Mouse (Mus musculus) cerebellum, postnatal 4 days (tissue): ENCODE results near the gene Lbp.

Experiments used
- DNase-seq, 2 experiments: peaks; one replicate each; pipeline ENCODE4 v3.0.0; 2022; ENCODE audit warnings: low spot score in 2 of 2, mixed read lengths in 1 of 2

The Lbp gene

DNA sequence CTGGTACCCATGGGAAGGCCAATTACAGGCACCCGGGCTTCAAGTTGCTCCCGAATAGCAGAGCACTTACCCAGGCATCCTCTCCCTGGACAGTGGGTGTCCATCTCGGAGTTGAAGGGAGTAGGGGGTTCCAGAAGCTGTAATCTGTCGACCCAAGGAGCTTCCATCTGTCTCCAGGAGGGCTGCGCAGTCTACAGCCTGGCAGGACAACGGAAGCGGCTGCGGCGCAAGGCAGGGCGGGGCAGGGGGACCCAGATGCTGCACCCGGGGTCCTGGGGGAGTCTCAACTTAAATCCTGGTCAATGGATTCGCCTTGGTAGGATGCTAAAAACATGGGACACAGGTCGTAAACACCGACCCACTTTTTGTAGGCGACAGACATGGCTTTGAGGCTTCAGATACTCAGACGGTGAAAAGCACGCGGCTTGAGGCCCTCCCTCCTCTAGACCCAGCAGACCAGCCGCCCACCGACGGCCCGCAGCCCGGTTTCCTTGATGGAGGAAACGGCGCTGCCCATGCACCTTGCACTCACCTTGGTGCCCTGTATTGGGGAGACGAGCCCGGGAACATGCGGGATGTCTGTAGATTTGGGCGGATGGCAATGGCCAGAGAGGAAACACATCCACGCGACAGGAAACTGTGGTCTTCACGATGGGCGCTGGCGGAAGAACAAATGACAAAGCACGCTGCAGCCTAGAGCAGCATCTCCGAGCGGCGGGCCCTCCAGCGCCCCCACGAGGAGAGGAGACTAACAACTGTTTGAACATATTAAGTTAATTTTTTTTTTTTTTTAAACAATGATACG lies 54.8 kb downstream of the Lbp start:
- peak; percentile 69 to 86 for DNase-seq

GRCm38 (mm10) chr2:158361678-158362320 lies 55.5 kb downstream of the Lbp start:
- no peak for DNase-seq

DNA sequence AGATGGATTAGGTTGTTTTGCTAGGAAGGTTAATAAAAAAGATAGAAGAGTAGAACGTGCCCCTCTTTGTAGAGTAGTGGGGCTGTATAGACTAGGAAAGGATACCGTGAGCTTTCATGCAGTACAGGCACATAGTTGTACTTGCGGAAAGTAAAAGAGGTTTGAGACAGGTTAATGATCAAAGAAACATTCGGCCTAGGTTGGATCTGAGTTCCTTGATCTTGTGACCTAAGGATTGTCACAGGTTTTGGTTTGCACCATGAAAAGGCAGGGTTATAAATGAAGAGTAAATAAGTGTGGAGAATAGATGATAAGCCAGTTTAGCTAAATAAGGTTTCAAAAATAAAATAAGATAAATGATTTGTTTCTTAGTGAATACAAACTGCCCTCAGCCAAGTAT lies 57.9 kb downstream of the Lbp start:
- DNase-seq: no peak

DNA sequence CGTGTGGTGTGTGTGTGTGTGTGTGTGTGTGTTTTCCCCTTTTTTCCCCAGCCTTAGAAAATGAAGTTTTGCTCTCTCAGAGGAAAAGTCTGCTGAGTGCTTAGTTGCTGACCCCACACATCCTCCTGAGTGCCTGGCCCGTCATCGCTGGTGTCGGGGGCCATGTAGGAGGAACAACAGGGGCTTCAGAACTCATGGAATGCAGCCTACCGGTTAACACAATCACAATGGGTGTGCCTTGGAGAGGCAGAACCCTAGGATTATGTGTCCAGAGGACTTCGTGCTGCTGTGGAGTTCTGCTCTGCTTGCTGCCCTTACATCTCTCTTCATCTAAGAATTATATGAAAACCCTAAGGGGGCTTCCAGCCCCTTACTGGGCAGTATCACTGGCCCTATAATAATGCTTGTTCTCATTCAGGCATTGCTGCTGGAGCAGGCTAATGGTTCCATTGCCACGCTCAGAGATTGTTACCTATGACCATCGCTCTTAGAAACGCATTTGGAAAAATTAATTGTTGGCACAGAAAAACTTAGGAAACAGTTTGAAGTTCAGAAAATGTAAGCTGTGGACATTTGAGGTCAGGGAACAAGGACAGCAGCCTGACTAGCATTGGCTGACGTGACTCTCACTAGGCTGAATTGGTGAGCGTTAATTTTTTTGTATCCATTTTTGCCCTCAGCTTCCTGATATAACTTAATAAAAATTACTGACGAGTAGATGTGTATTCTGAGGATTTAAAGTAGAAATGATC lies 59.0 kb downstream of the Lbp start:
- no peak for DNase-seq

- no peak for DNase-seq
These were observed 61.4 kb downstream of the Lbp start for GRCm38 (mm10) chr2:158367654-158368053.

- DNase-seq: no peak
These were observed 62.0 kb downstream of the Lbp start for GRCm38 (mm10) chr2:158368313-158368712.

GRCm38 (mm10) chr2:158369474-158370172 lies 63.3 kb downstream of the Lbp start:
- no peak for DNase-seq

- no peak for DNase-seq
These were observed 63.9 kb downstream of the Lbp start for GRCm38 (mm10) chr2:158370173-158370550.

DNA sequence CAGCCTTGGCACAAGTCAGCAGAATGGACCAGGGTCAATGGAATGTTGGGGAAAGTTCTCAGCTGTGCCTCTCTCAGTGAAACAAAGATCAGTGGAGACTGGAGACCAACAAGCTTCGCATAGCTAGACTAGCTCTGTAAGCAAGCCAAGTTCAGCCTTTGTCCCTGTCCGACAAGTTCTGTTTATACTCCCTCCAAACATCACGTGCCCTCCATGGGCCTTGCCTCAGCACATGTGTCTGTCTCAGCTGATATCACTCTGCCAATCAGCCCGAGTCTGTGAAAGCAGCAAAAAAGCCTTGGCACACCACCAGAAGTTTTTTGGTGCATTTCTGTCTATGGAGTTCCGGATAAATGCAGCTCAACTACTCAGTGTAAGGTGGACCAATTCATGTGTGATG lies 66.8 kb downstream of the Lbp start:
- no peak for DNase-seq

- no peak for DNase-seq
These were observed 67.2 kb downstream of the Lbp start for GRCm38 (mm10) chr2:158373516-158373915.

DNA sequence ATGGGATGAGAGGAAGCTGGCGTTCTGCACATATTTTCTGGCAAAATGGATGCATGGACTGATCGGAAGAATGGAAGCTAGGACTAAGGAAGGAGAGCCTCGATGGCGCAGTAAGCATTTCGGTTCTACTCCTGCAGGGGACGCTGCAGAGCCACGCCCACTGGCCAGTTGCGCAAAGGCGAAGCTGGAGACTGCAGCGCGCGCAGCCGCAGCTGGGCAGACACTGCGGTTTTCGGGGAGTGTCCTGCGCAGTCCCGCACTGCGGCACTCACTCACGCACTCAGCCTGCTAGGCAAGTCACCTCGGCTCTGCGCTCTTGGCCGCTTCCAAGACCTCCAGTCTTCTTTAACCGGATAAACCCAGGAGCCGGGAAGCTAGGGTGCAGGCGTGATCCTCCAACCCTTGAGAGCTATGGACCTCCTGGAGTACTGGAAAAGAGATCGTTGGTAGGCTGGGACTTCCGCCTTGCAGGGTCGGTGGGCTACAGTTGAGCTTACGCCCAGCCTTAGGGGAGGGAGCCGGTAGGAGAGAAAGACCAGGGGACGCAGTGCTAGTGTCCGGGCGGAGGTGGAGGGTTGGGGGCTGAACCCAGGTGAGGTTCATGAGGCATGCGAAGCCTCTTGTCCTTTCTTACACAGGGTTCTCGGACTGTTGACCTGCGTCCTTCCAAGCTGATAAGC lies 69.3 kb downstream of the Lbp start, which contains the start of gene Snhg11:
Gene Snhg11, plus strand, starts transcription at position 196 of the 680 bp plus-strand sequence.
- peak; percentile 58 to 70 for DNase-seq

DNA sequence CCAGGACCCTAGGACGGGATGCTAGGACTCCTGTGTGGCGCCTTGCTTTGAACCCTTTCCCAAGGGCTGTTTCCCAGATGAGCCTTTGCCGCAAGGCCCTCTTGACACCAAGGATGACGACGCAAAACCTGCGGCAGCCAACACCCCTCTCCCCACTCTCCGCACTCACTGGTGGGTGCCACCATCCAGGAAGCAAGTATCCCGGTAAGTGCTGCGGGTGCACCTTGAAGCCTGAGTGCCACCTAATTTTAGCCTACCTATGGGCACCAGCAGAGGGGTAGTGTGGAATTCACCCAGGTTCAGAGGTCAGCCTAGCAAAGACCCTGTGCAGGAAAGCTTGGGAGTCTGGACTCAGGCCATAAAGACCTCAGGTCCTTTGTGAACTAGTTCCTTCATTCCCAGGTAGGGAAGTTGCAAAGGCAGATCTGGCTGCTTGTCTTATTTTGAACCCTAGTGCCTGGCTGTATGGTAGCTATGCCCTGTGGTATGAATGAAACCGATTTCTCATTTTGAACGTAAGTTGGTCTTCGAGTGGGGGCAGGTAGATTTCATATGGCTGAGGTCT lies 69.9 kb downstream of the Lbp start:
- no peak for DNase-seq

DNA sequence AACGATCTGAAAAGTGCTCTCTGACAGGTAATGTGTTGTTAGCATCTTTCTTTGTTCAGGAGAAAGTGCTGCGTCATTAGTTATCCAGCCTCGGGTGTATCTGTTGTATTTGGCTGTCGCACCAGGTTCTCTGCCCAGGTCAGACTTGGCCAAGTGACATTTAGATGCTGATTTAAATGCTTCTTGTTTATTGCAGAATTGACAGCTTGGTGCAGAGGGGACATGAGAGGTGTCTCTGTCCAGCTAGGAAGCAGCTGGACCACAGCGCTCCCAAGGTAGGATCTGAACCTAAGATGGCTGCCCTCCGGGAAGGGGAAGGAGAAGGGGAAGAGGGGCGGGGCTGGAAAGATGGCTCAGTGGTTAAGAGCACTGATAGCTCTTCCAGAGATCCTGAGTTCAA lies 70.5 kb downstream of the Lbp start:
- DNase-seq: no peak

- no peak for DNase-seq
These were observed 71.5 kb downstream of the Lbp start for GRCm38 (mm10) chr2:158377811-158378210.

DNA sequence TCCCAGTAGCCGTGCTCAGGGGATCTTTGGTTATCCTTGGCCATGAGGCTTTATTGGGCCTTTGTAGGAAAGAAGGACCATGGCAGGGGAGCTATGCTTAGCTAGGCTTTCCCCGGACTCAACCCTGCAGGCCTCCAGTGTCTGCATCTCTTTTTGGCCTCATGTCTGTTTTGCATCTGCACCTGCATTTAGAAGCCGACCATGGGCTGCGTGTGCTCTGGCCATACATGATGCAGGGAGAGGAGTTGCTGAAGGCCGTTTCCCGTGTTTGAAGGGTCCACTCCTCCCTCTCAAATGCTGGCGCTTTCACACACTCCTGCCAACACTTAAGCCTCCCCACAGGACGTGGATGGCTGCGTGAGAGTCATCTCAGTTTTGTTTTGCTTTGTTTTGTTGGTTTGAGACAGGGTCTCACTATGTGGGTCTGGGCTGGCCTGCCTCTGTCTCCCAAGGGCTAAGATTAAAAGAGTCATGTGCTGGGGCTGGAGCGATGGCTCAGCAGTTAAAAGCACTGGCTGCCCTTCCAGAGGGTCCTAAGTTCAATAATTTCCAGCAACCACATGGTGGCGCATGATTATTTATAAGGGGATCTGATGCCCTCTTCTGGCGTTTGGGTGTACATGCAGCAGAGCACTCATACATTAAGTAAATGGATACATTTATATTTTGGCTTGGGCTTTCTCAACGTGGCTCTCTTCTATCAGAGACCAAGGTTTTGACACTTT lies 73.2 kb downstream of the Lbp start:
- peak in 1 of 2 experiments; percentile 60 for DNase-seq
